Mouse (Mus musculus): ENCODE measurements around the gene Tnk1. TPM values are rescaled to one million over a fixed set of nuclear protein-coding genes. Genes with fewer than 3 reads are reported as not detected.

Tnk1 gene
- polyA plus RNA-seq, 1 experiment = 1.2 TPM

- no peak for TF ChIP-seq POLR2A (IDR thresholded peaks at IDR 0.05; ENCODE audit: low read depth, low read length)
- no peak for TF ChIP-seq CTCF (IDR thresholded peaks at IDR 0.05; ENCODE audit: extremely low read depth, insufficient read depth, insufficient read length, insufficient replicate concordance)
- Histone ChIP-seq H3K4me3 (ENCODE audit: extremely low read depth, insufficient read depth, insufficient read length) (no peak overlapping the region), H3K36me3 (ENCODE audit: control insufficient read depth, insufficient read depth, low read length) (no peaks in the 10 kb centered on the region), H3K4me1 (ENCODE audit: control insufficient read depth, insufficient read depth, insufficient read length) (no peaks in the 10 kb centered on the region), H3K27ac (ENCODE audit: insufficient read depth, low read length) (no peak overlapping the region), H3K27me3 (ENCODE audit: control insufficient read depth, insufficient read depth, low read length) (no peaks in the 10 kb centered on the region; the same call in 1 of the 2 replicates)
- no peak for DNase-seq (ENCODE audit: low read depth in 1 of 2, low spot score in 2 of 2)
- 94% methylated on average over 12 of the region's 12 CpGs for WGBS
These were observed 42.0 kb downstream of the Tnk1 start for GRCm38 (mm10) chr11:69816520-69816919.

- H3K36me3 ChIP-seq (ENCODE audit: control insufficient read depth, insufficient read depth, low read length) = no peaks in the 10 kb centered on the region
- WGBS = 70% methylated on average over 10 of the region's 10 CpGs
- DNase-seq (ENCODE audit: low read depth in 1 of 2, low spot score in 2 of 2) = no peak
- H3K27me3 ChIP-seq (ENCODE audit: control insufficient read depth, insufficient read depth, low read length) = no peaks in the 10 kb centered on the region; the same call in 1 of the 2 replicates
- no peaks in the 10 kb centered on the region for H3K4me1 ChIP-seq (ENCODE audit: control insufficient read depth, insufficient read depth, insufficient read length)
- H3K4me3 ChIP-seq (ENCODE audit: extremely low read depth, insufficient read depth, insufficient read length) = no peak within 1 kb of the TSS
- H3K27ac ChIP-seq (ENCODE audit: insufficient read depth, low read length) = no peak within 1 kb of the TSS
- no peak for TF ChIP-seq CTCF (IDR thresholded peaks at IDR 0.05; ENCODE audit: extremely low read depth, insufficient read depth, insufficient read length, insufficient replicate concordance)
These were observed 43.4 kb downstream of the Tnk1 start, which contains the start of gene Gm39566 for GRCm38 (mm10) chr11:69815155-69815554. Gm39566 (minus strand) TSS chr11:69815298.

- Histone ChIP-seq H3K27me3 (ENCODE audit: control insufficient read depth, insufficient read depth, low read length) (no peaks in the 10 kb centered on the region; the same call in none of the 2 replicates), H3K27ac (ENCODE audit: insufficient read depth, low read length) (no peak overlapping the region), H3K4me1 (ENCODE audit: control insufficient read depth, insufficient read depth, insufficient read length) (no peaks in the 10 kb centered on the region), H3K36me3 (ENCODE audit: control insufficient read depth, insufficient read depth, low read length) (no peaks in the 10 kb centered on the region), H3K4me3 (ENCODE audit: extremely low read depth, insufficient read depth, insufficient read length) (no peak overlapping the region)
- TF ChIP-seq POLR2A (IDR thresholded peaks at IDR 0.05; ENCODE audit: low read depth, low read length) = no peak
- DNase-seq (ENCODE audit: low read depth in 1 of 2, low spot score in 2 of 2) = no peak
These were observed 48.2 kb downstream of the Tnk1 start for GRCm38 (mm10) chr11:69810280-69810679.

GRCm38 (mm10) chr11:69807641-69808040 is 50.9 kb downstream of the Tnk1 start:
- H3K4me1 ChIP-seq (ENCODE audit: control insufficient read depth, insufficient read depth, insufficient read length) = peaks cover 12% of the 10 kb centered on the region
- no peak overlapping the region for H3K27ac ChIP-seq (ENCODE audit: insufficient read depth, low read length)
- H3K36me3 ChIP-seq (ENCODE audit: control insufficient read depth, insufficient read depth, low read length) = no peaks in the 10 kb centered on the region
- no peak for DNase-seq (ENCODE audit: low read depth in 1 of 2, low spot score in 2 of 2)
- WGBS = 89% methylated on average over 2 of the region's 2 CpGs
- peaks cover 12% of the 10 kb centered on the region for H3K27me3 ChIP-seq (ENCODE audit: control insufficient read depth, insufficient read depth, low read length)
- no peak overlapping the region for H3K4me3 ChIP-seq (ENCODE audit: extremely low read depth, insufficient read depth, insufficient read length)
- TF ChIP-seq POLR2A (IDR thresholded peaks at IDR 0.05; ENCODE audit: low read depth, low read length) (no peak), CTCF (IDR thresholded peaks at IDR 0.05; ENCODE audit: extremely low read depth, insufficient read depth, insufficient read length, insufficient replicate concordance) (no peak)

- Histone ChIP-seq H3K4me3 (ENCODE audit: extremely low read depth, insufficient read depth, insufficient read length) (no peak overlapping the region), H3K27ac (ENCODE audit: insufficient read depth, low read length) (no peak overlapping the region), H3K27me3 (ENCODE audit: control insufficient read depth, insufficient read depth, low read length) (peaks cover 22% of the 10 kb centered on the region), H3K4me1 (ENCODE audit: control insufficient read depth, insufficient read depth, insufficient read length) (peaks cover 17% of the 10 kb centered on the region), H3K36me3 (ENCODE audit: control insufficient read depth, insufficient read depth, low read length) (no peaks in the 10 kb centered on the region)
- WGBS = 88% methylated on average over 4 of the region's 4 CpGs
- DNase-seq (ENCODE audit: low read depth in 1 of 2, low spot score in 2 of 2) = no peak
- TF ChIP-seq POLR2A (IDR thresholded peaks at IDR 0.05; ENCODE audit: low read depth, low read length) (no peak), CTCF (IDR thresholded peaks at IDR 0.05; ENCODE audit: extremely low read depth, insufficient read depth, insufficient read length, insufficient replicate concordance) (no peak)
These were observed 52.2 kb downstream of the Tnk1 start for GRCm38 (mm10) chr11:69806378-69806777.

- DNase-seq (ENCODE audit: low read depth in 1 of 2, low spot score in 2 of 2) = no peak
- TF ChIP-seq CTCF (IDR thresholded peaks at IDR 0.05; ENCODE audit: extremely low read depth, insufficient read depth, insufficient read length, insufficient replicate concordance) (no peak), POLR2A (IDR thresholded peaks at IDR 0.05; ENCODE audit: low read depth, low read length) (no peak)
- no peak within 1 kb of the TSS for H3K27ac ChIP-seq (ENCODE audit: insufficient read depth, low read length)
- 56% methylated on average over 29 of the region's 29 CpGs for WGBS
- peaks cover 28% of the 10 kb centered on the region for H3K4me1 ChIP-seq (ENCODE audit: control insufficient read depth, insufficient read depth, insufficient read length)
- H3K27me3 ChIP-seq (ENCODE audit: control insufficient read depth, insufficient read depth, low read length) = peaks cover 28% of the 10 kb centered on the region
- no peaks in the 10 kb centered on the region for H3K36me3 ChIP-seq (ENCODE audit: control insufficient read depth, insufficient read depth, low read length)
- no peak within 1 kb of the TSS for H3K4me3 ChIP-seq (ENCODE audit: extremely low read depth, insufficient read depth, insufficient read length)
These were observed 53.3 kb downstream of the Tnk1 start, which contains the start of gene Tmem102 for GRCm38 (mm10) chr11:69804972-69805909. Tmem102 (minus strand) TSS chr11:69805624.

GRCm38 (mm10) chr11:69804652-69804940 is 53.9 kb downstream of the Tnk1 start:
- Histone ChIP-seq H3K4me1 (ENCODE audit: control insufficient read depth, insufficient read depth, insufficient read length) (peaks cover 33% of the 10 kb centered on the region), H3K27ac (ENCODE audit: insufficient read depth, low read length) (no peak overlapping the region), H3K4me3 (ENCODE audit: extremely low read depth, insufficient read depth, insufficient read length) (no peak overlapping the region), H3K27me3 (ENCODE audit: control insufficient read depth, insufficient read depth, low read length) (peaks cover 28% of the 10 kb centered on the region), H3K36me3 (ENCODE audit: control insufficient read depth, insufficient read depth, low read length) (no peaks in the 10 kb centered on the region)
- TF ChIP-seq CTCF (IDR thresholded peaks at IDR 0.05; ENCODE audit: extremely low read depth, insufficient read depth, insufficient read length, insufficient replicate concordance) = no peak
- no peak for TF ChIP-seq POLR2A (IDR thresholded peaks at IDR 0.05; ENCODE audit: low read depth, low read length)
- WGBS = 51% methylated on average over 12 of the region's 12 CpGs
- DNase-seq (ENCODE audit: low read depth in 1 of 2, low spot score in 2 of 2) = no peak
